Mouse (Mus musculus) cerebellum, adult 2 months (tissue): ENCODE data around the gene Kcnk2.

Experiments
- CTCF ChIP-seq: fragments of 200-500 bp; IDR thresholded peaks from 2 replicates; pipeline ENCODE4 v1.5.1; 2011; ENCODE audit warnings: low read depth, mild to moderate bottlenecking, control low read depth, low read length, moderate library complexity, borderline replicate concordance; ENCODE audit not compliant: insufficient read depth
- POLR2A ChIP-seq: fragments of 200-500 bp; IDR thresholded peaks from 2 replicates; pipeline ENCODE4 v1.6.1; 2011; ENCODE audit warnings: low read length, control low read depth, borderline replicate concordance; ENCODE audit not compliant: insufficient read depth

DNA sequence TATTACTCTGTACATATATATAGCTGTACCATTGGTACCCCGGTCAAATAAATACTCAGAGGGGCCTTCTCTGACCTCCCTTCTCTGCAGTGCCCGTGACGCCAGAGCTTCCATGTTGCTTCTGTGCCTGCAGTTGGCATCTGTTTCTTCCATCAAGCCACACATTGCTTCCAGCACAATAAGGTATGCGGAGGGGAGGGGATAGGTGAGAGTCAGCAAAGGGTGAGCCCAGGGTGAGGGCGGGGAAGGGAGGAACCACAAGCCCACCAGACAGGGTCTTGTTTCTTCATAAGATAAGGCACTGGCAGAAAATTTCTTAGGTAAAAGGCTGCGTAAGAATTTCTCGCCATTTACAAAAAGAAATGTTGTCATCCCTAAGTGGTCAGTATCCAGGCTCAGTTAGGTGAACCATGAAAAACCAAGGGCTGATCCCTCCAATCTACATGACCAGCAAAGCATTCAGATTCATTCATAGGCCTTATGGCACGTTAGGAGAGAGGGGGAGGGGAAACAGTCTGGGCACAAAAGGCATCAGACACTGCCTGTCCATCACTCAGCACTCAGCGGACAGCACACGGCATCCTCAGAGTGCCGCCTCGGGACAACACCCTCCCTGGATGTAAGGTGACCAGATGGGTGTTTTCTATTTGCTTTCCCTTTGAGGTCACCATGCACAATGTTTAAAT lies 192.9 kb downstream of the Kcnk2 start:
- TF ChIP-seq POLR2A (no peak), CTCF (no peak)
